Mouse (Mus musculus) bone marrow, adult 2 months (tissue): ENCODE results near the gene Kcna6.

Experiments
- CTCF ChIP-seq: fragments of 200-500 bp; IDR thresholded peaks from 2 replicates; pipeline ENCODE4 v1.5.1; 2011; ENCODE audit warnings: low read length, control low read depth; ENCODE audit not compliant: control insufficient read depth, insufficient read depth
- POLR2A ChIP-seq: fragments of 200-500 bp; IDR thresholded peaks from 2 replicates; pipeline ENCODE4 v1.6.1; 2011; ENCODE audit warnings: low read depth, mild to moderate bottlenecking, control low read depth, low read length, borderline replicate concordance; ENCODE audit not compliant: control insufficient read depth

- TF ChIP-seq CTCF (no peak), POLR2A (no peak)
Observed at GRCm38 (mm10) chr6:126667001-126667400, 73.5 kb downstream of the Kcna6 start.
